Mouse (Mus musculus): ENCODE results near the gene Swsap1.

Swsap1 gene

GRCm38 (mm10) chr9:21936692-21937570 is 18.6 kb upstream of the Swsap1 start, which contains the start of gene Plppr2:
TSS of gene Plppr2 (plus strand) at chr9:21937033.
- DNase-seq (ENCODE audit: low spot score) = peak; percentile 99

- no peak for DNase-seq (ENCODE audit: low spot score)
Measured at GRCm38 (mm10) chr9:21937711-21938175, 17.8 kb upstream of the Swsap1 start.

DNA sequence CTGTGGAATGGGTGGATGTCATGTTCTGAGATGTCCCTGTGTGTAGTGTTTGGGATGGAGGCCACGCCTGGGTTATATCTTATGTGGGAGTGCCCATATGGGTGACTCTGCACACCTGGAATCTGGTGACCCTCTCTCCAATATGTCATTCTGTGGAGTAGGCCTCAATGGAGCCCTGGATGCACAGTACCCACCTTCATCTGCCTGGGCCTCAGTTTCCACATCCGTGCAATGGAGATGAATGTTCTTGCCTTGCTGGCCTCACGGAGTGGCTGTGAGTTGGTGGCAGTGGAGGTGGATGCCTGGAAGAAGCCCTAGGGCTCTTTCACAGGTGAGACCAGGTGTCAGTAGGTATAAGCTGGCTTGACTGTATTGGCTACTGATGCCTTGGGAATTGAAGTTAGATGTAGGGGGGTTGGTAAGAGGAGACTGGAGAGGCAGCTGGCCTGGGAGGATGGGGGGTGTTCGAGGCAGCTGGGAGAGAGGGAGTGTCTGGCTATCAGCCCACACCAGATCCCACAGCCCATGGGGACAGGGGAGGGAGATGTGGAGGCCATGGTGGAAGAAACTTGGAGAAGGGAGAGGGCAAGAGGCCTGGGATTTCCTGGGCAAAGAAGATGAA is 17.2 kb upstream of the Swsap1 start:
- DNase-seq (ENCODE audit: low spot score) = no peak

GRCm38 (mm10) chr9:21943046-21943445 is 12.5 kb upstream of the Swsap1 start:
- no peak for DNase-seq (ENCODE audit: low spot score)

DNA sequence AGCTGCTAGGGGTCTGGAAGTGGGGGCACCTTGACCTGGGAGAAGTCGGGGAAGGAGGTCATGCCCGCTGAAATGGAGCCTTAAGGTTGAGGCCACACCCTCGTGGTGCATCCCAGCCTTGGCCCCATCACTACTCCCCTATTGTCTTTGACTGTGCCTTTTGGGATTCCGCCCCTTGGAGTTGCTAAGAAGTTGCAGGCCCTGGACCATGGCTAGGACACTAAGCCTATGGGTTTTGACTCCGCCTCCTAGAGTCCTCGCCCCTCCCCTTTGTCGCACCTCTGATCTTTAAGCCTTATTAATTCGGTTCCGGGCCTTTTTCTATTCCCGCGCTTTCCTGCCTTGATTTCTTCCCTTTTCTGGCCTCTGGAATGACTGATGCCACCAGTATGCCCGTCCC is 11.9 kb upstream of the Swsap1 start:
- no peak for DNase-seq (ENCODE audit: low spot score)

DNA sequence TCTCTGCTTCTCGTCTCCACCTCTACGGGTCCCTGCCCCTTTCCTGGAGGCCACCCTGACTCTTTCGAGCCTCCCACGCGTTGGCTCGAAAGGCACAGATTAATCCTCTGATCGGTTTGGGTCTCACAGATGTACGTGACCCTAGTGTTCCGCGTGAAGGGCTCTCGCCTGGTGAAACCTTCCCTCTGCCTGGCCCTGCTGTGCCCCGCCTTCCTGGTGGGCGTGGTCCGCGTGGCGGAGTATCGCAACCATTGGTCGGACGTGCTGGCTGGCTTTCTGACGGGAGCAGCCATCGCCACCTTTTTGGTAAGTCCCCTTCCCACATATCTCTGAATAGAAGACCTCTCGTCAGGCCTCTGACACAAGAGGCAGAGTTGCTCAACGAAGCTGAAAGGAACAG is 11.3 kb upstream of the Swsap1 start:
- DNase-seq (ENCODE audit: low spot score) = no peak

- no peak for DNase-seq (ENCODE audit: low spot score)
Measured at GRCm38 (mm10) chr9:21947540-21948130, 7.9 kb upstream of the Swsap1 start.

- DNase-seq (ENCODE audit: low spot score) = no peak
Measured at GRCm38 (mm10) chr9:21948146-21948545, 7.4 kb upstream of the Swsap1 start.

- DNase-seq (ENCODE audit: low spot score) = no peak
Measured at GRCm38 (mm10) chr9:21948790-21949189, 6.8 kb upstream of the Swsap1 start.

- peak; percentile 83 for DNase-seq (ENCODE audit: low spot score)
Measured at GRCm38 (mm10) chr9:21950322-21950721, 5.2 kb upstream of the Swsap1 start.

DNA sequence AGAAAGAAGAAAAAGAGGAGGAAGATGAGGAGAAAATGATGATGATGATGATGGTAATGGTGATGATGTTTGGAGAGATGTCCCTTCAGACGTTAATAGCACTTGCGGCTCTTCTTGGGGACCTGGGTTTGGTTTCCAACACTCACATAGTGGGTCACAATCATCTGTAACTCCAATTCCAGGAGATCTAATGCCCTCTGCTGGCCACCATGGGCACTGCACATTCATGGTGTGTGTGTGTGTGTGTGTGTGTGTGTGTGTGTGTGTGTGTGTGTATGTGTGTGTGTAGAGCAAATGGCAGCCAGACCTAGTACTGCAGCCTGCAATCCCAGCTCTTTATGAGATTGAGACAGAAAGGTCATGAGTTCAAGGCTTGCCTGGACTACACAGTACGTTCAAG is 3.6 kb upstream of the Swsap1 start:
- DNase-seq (ENCODE audit: low spot score) = no peak

GRCm38 (mm10) chr9:21953600-21953999 is 2.0 kb upstream of the Swsap1 start:
- DNase-seq (ENCODE audit: low spot score) = no peak

- no peak for DNase-seq (ENCODE audit: low spot score)
Measured at GRCm38 (mm10) chr9:21954635-21955034, 920 bp upstream of the Swsap1 start.

DNA sequence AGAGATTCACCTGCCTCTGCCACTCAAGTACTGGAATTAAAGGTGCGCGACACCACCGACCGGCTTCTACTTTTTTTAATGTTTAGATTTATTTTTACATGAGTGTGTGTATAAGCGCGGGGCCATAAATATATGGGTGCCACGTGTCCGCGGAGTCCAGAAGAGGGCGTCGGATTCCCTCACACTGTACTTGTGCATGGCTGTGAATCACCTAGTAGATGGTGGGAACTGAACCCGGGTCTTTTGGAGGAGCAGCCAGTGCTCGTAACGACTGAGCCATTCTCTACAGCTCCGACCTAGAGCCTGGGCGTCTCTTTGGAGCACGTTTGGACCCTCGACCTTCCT is 358 bp upstream of the Swsap1 start:
- no peak for DNase-seq (ENCODE audit: low spot score)

DNA sequence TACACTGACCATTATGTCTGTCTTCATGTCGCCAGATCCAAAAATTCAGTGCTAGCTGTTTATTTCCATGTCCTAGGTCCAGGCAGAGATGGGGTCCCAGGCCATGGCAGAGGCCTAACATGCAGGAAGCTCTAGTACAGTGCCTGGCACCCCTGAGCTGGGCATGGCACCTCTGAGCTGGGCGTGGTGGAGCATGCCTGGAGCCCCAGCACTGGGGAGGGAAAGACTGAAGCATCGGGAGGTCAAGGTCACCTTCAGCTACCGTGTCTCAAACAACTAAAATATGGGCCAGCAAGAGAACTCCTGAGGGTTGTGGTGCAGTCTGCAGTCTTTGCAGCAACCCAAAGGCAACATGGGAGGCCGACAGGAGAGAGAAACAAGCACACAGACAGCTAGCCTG is 2.8 kb downstream of the Swsap1 start:
- DNase-seq (ENCODE audit: low spot score) = no peak

GRCm38 (mm10) chr9:21959244-21959643 is 3.7 kb downstream of the Swsap1 start:
- DNase-seq (ENCODE audit: low spot score) = no peak

- no peak for DNase-seq (ENCODE audit: low spot score)
Measured at GRCm38 (mm10) chr9:21960135-21960534, 4.6 kb downstream of the Swsap1 start.

DNA sequence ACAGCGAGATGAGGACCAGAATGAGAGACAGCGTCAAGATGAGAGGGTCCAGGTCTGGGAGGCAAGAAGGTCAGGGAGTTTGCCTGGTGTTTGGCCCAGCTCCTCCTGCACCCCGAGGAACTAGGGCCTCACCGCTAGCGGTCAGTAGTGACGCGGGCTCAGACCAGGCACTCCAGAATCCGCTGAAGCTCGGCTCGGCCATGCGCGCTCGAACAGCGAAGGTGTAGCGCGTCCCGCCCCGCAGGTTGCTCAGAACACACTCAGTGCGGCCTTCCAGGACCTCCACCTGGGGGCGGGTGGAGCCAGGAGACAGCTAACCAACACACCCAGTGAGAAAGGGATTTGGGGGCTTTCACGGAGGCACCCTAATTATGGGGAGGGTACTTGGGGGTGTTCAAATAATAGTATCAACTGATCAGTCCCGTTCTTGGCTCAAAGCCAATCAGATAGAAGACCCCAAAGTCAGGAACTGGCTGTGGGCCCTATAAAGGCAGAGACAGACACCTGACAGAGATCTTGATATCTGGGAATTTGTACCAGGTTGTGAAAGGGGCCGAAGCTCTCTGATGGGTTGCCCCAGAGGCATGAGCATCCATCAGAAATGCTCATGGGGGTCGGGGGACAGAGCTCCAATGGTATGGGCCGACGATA is 5.1 kb downstream of the Swsap1 start:
- DNase-seq (ENCODE audit: low spot score) = no peak

GRCm38 (mm10) chr9:21961366-21961980 is 5.9 kb downstream of the Swsap1 start:
- no peak for DNase-seq (ENCODE audit: low spot score)

DNA sequence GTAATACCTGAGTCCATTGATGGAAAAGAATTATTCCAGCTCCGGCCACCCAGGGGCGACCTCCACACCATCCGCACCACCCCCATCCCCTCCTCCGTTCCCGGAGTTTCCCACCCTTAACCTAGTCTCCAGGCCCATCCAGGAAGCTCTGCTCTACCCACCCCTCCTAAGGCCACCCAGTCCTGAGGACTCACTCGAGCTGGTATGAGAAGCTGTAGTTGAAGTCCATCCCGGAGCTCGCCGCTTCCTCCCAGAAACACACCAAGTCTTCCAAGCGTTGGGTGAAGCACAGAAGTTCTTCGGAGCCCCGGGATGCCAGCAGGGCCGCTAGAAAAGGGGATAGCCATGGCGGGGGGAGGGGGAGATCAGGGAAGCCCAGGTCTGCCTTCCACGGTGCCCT is 6.5 kb downstream of the Swsap1 start:
- no peak for DNase-seq (ENCODE audit: low spot score)

DNA sequence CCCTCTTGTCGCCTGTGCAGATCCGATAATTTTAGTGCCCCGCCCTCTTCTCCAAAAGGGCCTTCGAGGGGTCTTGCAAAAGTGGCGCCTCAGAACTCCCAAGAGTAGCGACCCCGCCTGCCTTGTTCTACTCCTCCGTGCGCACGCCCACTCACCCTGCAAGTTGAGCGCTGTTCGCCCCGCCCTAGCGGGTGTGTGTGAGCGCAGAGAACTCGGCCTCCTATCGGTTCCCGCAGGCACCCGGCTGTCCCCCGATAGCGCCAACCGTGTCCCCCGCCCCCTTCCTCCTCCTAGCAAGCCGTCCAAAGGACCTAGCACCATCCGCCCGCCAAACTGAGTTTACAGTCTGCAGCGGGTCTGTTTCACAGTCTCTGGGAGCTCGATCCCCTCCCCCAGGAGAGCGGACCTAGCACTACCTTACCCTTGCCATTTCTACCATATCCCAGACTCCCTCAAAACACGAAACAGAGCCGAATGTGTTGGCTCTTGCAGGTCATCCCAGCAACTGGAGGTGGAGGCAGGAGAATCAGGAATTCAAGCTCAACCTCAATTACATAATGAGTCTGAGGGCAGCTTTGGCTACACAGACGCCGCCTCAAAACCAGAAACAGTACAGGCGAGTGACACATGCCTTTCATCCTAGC is 7.0 kb downstream of the Swsap1 start:
- peak; percentile 85 for DNase-seq (ENCODE audit: low spot score)

- peak; percentile 53 for DNase-seq (ENCODE audit: low spot score)
Measured at GRCm38 (mm10) chr9:21963417-21963816, 7.9 kb downstream of the Swsap1 start, which contains the start of gene Epor. TSS of gene Epor (minus strand) at chr9:21963506.
